Mouse (Mus musculus): ENCODE results near the gene Gls. TPM values are rescaled to one million over a fixed set of nuclear protein-coding genes. Genes with fewer than 3 reads are reported as not detected.

Gls gene
- polyA plus RNA-seq, 1 experiment from 2014 or later = 13.8 TPM

DNA sequence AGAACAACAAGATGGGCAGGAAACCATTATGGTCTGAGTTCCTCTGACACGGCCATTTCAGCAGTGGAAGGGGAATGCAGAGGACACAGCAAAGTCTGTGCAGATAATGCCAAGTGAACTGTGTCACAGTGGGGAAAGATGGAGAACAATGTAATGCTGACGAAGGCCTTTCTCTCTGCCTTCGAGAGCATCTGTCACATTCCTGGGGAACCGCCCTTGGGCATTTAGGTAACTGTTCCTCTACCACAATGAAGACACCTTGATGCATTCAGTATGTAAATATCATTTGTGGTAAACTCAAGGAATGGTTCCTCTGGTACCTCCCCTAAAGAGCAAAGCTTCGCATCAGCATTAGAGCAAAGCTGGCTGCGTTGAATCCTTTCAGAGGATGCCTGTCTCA lies 105.7 kb downstream of the Gls start:
- no peak for DNase-seq (ENCODE audit: low spot score)
- 94% methylated on average over 6 of the region's 6 CpGs for WGBS
- no peaks in the 10 kb centered on the region for H3K4me1 ChIP-seq

DNA sequence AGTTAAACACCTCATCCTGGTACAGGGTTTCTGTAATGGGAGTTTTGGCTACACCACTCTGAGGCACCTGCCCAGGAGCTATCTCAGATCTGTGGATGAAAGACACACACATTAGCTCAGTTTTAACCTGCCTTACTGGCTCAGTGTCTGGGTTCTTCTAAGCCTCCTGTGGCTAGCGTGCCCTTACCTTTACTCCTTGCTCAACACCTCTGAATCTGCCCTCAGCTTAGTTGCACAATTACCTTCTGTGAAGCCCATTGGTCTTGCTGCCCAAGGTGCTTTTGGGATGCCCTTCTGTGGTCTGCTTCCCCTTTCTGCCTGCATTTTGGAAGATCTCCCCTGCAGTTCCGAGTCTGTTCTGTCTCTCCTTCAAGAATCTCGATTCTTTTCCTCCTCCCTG lies 108.2 kb downstream of the Gls start:
- DNase-seq (ENCODE audit: low spot score) = no peak
- Histone ChIP-seq H3K4me3 (no peak overlapping the region), H3K27ac (replicated peaks) (no peak overlapping the region), H3K9me3 (replicated peaks) (0 out of 2 replicates have a peak, but pooled peaks cover 5% of the 10 kb centered on the region), H3K36me3 (peaks cover 17% of the 10 kb centered on the region), H3K4me1 (peaks cover 5% of the 10 kb centered on the region), H3K27me3 (ENCODE audit: low read depth, poor library complexity, severe bottlenecking) (peaks cover 15% of the 10 kb centered on the region)
- WGBS = 79% methylated on average over 3 of the region's 3 CpGs

More for the DNA sequence above, 105.7 kb downstream of the Gls start:
- Histone ChIP-seq H3K36me3 (peaks cover 17% of the 10 kb centered on the region), H3K4me3 (no peak overlapping the region), H3K9me3 (replicated peaks) (0 out of 2 replicates have a peak, but pooled peaks cover 5% of the 10 kb centered on the region), H3K27me3 (ENCODE audit: low read depth, poor library complexity, severe bottlenecking) (no peaks in the 10 kb centered on the region; the same call in 1 of the 2 replicates), H3K27ac (replicated peaks) (no peak overlapping the region)

DNA sequence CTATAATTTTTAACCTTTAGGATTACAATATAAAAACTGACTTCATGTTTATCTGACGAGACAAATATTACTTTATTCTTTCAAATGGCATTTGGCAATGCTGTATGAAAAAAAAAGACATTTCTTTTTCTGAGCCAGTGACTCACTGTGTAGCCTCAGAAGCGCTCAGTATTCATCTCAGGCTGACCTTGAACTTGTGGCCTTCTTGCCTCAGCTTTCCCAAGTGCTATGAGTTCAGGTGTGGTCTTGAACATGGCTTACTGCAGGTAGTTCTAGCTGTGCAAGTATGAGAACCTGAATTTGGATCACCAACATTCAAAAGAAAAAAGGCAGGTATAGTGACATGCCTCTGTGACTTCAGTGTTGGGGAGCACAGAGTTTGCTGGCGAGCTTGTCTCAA lies 112.0 kb downstream of the Gls start:
- Histone ChIP-seq H3K4me3 (no peak overlapping the region), H3K27me3 (ENCODE audit: low read depth, poor library complexity, severe bottlenecking) (peaks cover 18% of the 10 kb centered on the region), H3K4me1 (peaks cover 13% of the 10 kb centered on the region), H3K36me3 (0 out of 2 replicates have a peak, but pooled peaks cover 2% of the 10 kb centered on the region), H3K9me3 (replicated peaks) (no peaks in the 10 kb centered on the region), H3K27ac (replicated peaks) (no peak overlapping the region)
- no peak for DNase-seq (ENCODE audit: low spot score)
- 85% methylated on average over 3 of the region's 3 CpGs for WGBS

DNA sequence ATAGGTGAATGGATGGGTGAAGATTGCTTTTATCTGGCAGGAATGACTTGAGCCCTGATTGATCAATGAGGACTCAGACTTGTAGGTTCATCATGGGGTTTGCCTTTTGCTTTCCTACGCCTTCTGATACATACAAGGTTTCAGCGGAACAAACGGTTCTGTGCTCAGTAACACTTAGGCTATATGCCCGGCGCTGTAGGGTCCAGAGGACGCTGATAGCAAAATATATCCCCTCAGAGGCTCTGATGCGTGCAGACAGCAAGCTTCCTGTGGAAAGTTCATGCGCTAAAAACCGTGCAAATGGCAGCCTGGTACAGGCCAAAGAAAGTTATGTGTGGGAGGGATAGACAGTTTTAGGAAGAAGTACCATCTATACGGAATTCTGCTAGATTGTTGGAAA lies 112.8 kb downstream of the Gls start:
- H3K4me3 ChIP-seq = peak overlapping the region; percentile 90
- H3K27me3 ChIP-seq (ENCODE audit: low read depth, poor library complexity, severe bottlenecking) = peaks cover 18% of the 10 kb centered on the region
- no peaks in the 10 kb centered on the region for H3K9me3 ChIP-seq (replicated peaks)
- H3K4me1 ChIP-seq = peaks cover 13% of the 10 kb centered on the region
- no peak for DNase-seq (ENCODE audit: low spot score)
- WGBS = 46% methylated on average over 10 of the region's 10 CpGs
- H3K36me3 ChIP-seq = no peaks in the 10 kb centered on the region
- H3K27ac ChIP-seq (replicated peaks) = no peak overlapping the region

DNA sequence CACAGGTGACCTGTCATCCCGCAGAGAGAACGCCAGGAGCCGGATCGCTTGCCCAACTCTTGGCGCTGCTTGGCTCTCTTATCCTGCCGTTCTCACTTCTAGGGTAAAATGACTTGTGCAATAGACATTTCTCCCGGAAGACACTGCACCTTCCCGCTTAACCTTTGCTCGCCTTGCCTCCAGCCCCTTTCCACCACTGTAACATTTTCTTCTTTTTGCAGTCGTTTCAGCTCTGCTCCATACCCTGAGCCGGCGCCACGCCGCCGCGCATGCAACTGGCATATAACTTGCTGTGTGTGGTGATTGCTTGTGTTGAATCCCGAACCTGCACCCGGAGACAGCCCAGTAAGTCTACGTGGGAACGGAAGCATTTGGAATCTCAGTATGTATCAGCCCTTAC lies 113.3 kb downstream of the Gls start:
- no peaks in the 10 kb centered on the region for H3K9me3 ChIP-seq (replicated peaks)
- H3K27ac ChIP-seq (replicated peaks) = peak overlapping the region; percentile 84
- peaks cover 13% of the 10 kb centered on the region for H3K4me1 ChIP-seq
- no peaks in the 10 kb centered on the region for H3K36me3 ChIP-seq
- peaks cover 18% of the 10 kb centered on the region for H3K27me3 ChIP-seq (ENCODE audit: low read depth, poor library complexity, severe bottlenecking)
- H3K4me3 ChIP-seq = peak overlapping the region; percentile 90
- no peak for DNase-seq (ENCODE audit: low spot score)
- 1% methylated on average over 20 of the region's 20 CpGs for WGBS

DNA sequence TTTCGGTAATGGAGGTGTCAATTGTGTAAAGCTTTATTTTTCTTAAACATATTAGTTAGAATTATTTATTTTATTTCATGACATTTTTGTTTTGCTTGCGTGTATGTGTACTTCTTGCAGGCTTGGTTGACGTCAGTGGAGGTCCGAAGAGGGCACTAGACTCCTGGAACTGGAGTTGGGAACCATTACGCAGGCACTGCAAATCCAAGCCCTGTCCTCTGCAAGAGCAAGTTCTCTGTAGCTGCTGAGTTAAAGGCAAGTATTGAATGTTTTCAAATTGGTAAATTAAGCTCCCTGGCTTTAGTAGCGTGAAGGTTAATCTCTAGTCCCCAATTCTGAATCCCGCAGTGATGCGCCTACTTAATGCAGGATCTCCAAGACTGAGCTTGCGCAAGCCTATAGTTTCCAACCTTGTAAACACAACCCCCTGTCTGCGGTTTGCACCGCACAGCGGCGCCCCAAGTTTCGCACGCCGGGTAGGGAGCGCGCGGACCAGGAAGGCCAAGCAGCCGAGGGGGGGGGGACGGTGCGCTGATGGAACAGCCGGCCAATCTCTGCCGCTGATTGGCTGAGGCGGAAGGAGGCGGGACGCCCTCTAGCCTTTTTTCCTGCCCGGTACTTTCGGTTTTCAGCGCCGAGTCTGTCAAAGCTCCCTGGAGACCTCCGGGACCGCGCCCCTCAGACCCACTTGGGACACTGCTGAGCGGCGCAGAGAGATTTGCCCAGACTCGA lies 114.0 kb downstream of the Gls start, which contains the start of gene Stat1:
Stat1 (plus strand) TSS at position 581 of the 732 bp plus-strand sequence.
- H3K4me3 ChIP-seq = peak within 1 kb of the TSS; percentile 90
- no peaks in the 10 kb centered on the region for H3K9me3 ChIP-seq (replicated peaks)
- peaks cover 13% of the 10 kb centered on the region for H3K4me1 ChIP-seq
- no peaks in the 10 kb centered on the region for H3K36me3 ChIP-seq
- 4% methylated on average over 37 of the region's 37 CpGs for WGBS
- peak; percentile 95 for DNase-seq (ENCODE audit: low spot score)
- peaks cover 18% of the 10 kb centered on the region for H3K27me3 ChIP-seq (ENCODE audit: low read depth, poor library complexity, severe bottlenecking)
- peak within 1 kb of the TSS; percentile 84 for H3K27ac ChIP-seq (replicated peaks)

DNA sequence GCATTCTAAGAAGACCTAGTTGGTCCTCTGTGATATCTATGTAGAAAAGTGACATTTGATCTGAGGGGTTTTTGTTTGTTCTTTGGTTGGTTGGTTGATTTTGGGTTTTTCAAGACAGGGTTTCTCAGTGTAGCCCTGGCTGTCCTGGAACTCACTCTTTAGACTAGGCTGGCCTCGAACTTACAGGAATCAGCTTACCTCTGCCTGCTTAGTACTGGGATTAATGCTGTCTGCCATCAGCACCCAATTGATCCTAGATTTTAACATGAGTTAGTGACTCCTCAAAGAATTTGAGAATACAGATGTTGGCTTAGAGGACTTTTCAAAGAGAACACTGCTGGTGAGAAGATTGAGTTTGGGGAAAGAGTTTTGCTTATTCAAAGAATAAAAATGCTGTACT lies 115.3 kb downstream of the Gls start:
- WGBS = 94% methylated on average over 1 of the region's 1 CpGs
- Histone ChIP-seq H3K27ac (replicated peaks) (no peak overlapping the region), H3K4me3 (no peak overlapping the region)

DNA sequence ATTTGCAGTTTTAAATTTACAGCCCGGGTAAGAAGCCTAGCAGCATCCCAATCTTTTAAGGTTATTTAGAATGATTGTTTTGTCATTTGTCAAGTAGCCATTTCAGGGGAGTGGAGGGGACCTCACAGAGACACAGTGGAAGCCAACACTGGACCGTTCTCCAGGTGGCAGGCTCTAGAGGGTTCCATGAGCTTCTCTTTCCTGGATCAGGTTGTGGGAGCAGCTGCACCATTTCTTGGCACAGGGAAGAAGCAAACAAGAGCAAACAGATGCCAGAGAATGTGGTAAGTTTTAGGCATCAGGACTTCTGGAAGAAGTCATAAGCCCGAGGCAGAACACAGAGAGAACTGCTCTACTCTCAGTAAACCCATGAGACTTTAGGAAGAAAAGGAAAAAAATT lies 116.6 kb downstream of the Gls start:
- Histone ChIP-seq H3K9me3 (replicated peaks) (no peaks in the 10 kb centered on the region), H3K27me3 (ENCODE audit: low read depth, poor library complexity, severe bottlenecking) (peaks cover 18% of the 10 kb centered on the region), H3K4me1 (peaks cover 19% of the 10 kb centered on the region), H3K4me3 (no peak overlapping the region), H3K36me3 (no peaks in the 10 kb centered on the region), H3K27ac (replicated peaks) (no peak overlapping the region)
- 82% methylated on average over 3 of the region's 3 CpGs for WGBS
- no peak for DNase-seq (ENCODE audit: low spot score)

More for the DNA sequence above, 115.3 kb downstream of the Gls start:
- Histone ChIP-seq H3K9me3 (replicated peaks) (no peaks in the 10 kb centered on the region), H3K4me1 (peaks cover 19% of the 10 kb centered on the region), H3K36me3 (no peaks in the 10 kb centered on the region), H3K27me3 (ENCODE audit: low read depth, poor library complexity, severe bottlenecking) (peaks cover 18% of the 10 kb centered on the region)
- no peak for DNase-seq (ENCODE audit: low spot score)

DNA sequence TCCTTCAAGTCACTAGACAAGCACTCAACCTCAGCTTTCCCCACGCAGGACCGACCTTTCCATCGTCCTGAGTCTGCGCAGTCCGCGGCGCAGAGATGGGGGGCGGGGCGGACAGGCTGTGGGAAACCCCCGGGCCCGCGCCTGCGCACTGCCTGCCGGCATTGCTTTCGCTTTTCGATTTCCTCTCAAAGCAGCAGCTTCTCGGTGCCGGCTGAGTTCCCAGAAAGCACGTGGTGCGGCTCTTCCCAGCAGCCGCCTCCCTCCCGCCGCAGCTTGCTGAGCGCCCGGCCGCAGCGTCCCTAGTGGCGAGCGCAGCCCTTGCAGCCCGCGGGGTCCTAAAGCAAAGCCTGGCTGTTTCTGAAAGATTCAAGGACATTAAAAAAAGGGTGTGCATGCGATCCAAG lies 119.4 kb downstream of the Gls start:
- no peaks in the 10 kb centered on the region for H3K9me3 ChIP-seq (replicated peaks)
- H3K4me3 ChIP-seq = peak overlapping the region; percentile 53
- peak overlapping the region; percentile 89 for H3K27ac ChIP-seq (replicated peaks)
- under 1% methylated on average over 32 of the region's 32 CpGs for WGBS
- H3K27me3 ChIP-seq (ENCODE audit: low read depth, poor library complexity, severe bottlenecking) = peaks cover 3% of the 10 kb centered on the region; the same call in 1 of the 2 replicates
- DNase-seq (ENCODE audit: low spot score) = peak; percentile 97
- no peaks in the 10 kb centered on the region for H3K36me3 ChIP-seq
- peaks cover 9% of the 10 kb centered on the region for H3K4me1 ChIP-seq

Other genes starting within 250 kb of the Gls start
- 1.2 and 1.3 TPM in 2 replicates for gene Stat4, start 246.1 kb downstream of the Gls start, polyA plus RNA-seq (2016; fragmentation: Nextera tagmentation; extraction: Ambion mirVana)
- 11.2 and 14.6 TPM in 2 replicates for gene Stat1, start 113.8 kb downstream of the Gls start, polyA plus RNA-seq (2016; fragmentation: Nextera tagmentation; extraction: Ambion mirVana)